Mouse (Mus musculus) heart, embryonic 14.5 days (tissue): ENCODE results near the gene Slc4a2. TPM values are rescaled to one million over a fixed set of nuclear protein-coding genes. Genes with fewer than 3 reads are reported as not detected.
A peak's percentile ranks its signal among the peaks of the same experiment; 100 is the strongest.

Experiments used
- ATAC-seq: fragments of 200-750 bp; cut with Nextera tagmentation; 2 replicates; pipeline ENCODE4 v1.8.0; 2017; ENCODE audit warnings: low read depth, moderate TSS enrichment; ENCODE audit not compliant: insufficient number of reproducible peaks, insufficient read depth, low FRiP score
- H3K27ac ChIP-seq, 2 experiments: fragments of 200-500 bp in 1 of 2; fragments of 300-500 bp in 1 of 2; sonication (generic) in 1 of 2; replicated peaks in 1 of 2; 2 replicates each; pipeline ENCODE4 v1.5.1; 2012 to 2014; ENCODE audit warnings: low read depth in 2 of 2, low read length in 2 of 2, control low read depth in 1 of 2, mild to moderate bottlenecking in 1 of 2, mixed read lengths in 1 of 2; ENCODE audit not compliant: control insufficient read depth in 1 of 2, insufficient read depth in 1 of 2
- H3K27me3 ChIP-seq: fragments of 300-500 bp; sonication (generic); 2 replicates; pipeline ENCODE4 v1.6.1; 2014; ENCODE audit warnings: mild to moderate bottlenecking, low read length, control low read depth; ENCODE audit not compliant: control insufficient read depth, insufficient read depth
- H3K36me3 ChIP-seq: fragments of 300-500 bp; sonication (generic); 2 replicates; pipeline ENCODE4 v1.6.1; 2014; ENCODE audit warnings: mild to moderate bottlenecking, control low read depth, low read length, mixed read lengths; ENCODE audit not compliant: control insufficient read depth, insufficient read depth
- H3K4me1 ChIP-seq, 2 experiments: fragments of 200-500 bp in 1 of 2; fragments of 300-500 bp in 1 of 2; sonication (generic) in 1 of 2; 2 replicates each; pipeline ENCODE4 v1.6.1; 2012 to 2014; ENCODE audit warnings: low read length in 2 of 2, control low read depth in 1 of 2, mixed read lengths in 1 of 2; ENCODE audit not compliant: control insufficient read depth in 2 of 2, insufficient read depth in 2 of 2
- H3K4me2 ChIP-seq: fragments of 300-500 bp; sonication (generic); 2 replicates; pipeline ENCODE4 v1.6.1; 2014; ENCODE audit warnings: mild to moderate bottlenecking, low read length
- H3K4me3 ChIP-seq, 2 experiments: fragments of 200-500 bp in 1 of 2; fragments of 300-500 bp in 1 of 2; sonication (generic) in 1 of 2; 2 replicates each; pipeline ENCODE4 v1.5.1; 2012 to 2014; ENCODE audit warnings: low read length in 2 of 2, mild to moderate bottlenecking in 2 of 2, control low read depth in 1 of 2, low read depth in 1 of 2, moderate library complexity in 1 of 2; ENCODE audit not compliant: control insufficient read depth in 1 of 2, insufficient read depth in 1 of 2
- H3K9ac ChIP-seq: fragments of 300-500 bp; sonication (generic); 2 replicates; pipeline ENCODE4 v1.6.1; 2014; ENCODE audit warnings: mild to moderate bottlenecking, low read length
- H3K9me3 ChIP-seq: fragments of 300-500 bp; sonication (generic); 2 replicates; pipeline ENCODE4 v1.6.1; 2016; ENCODE audit warnings: low read length, control low read depth; ENCODE audit not compliant: control insufficient read depth
- WGBS: fragments of 180-500 bp; shearing (Covaris S2); extraction: QIAGEN DNeasy Blood & Tissue Kit; methylation state at CpG from one replicate; pipeline ENCODE4 v1.1.7; 2014; 5-methylcytosine and 5-hydroxymethylcytosine counted together
- polyA plus RNA-seq: library from polyadenylated mRNA; unstranded; fragments of >200 nt; fragmentation: Nextera tagmentation; extraction: Ambion mirVana; gene quantifications from 2 replicates; pipeline ENCODE4 v1.2.1, GENCODE M21; 2014

The Slc4a2 gene
- polyA plus RNA-seq, 1 experiment from 2014 or later: 18.7 TPM

GRCm38 (mm10) chr5:24472884-24473619 is 49.4 kb downstream of the Slc4a2 start:
- H3K4me2 ChIP-seq: peak overlapping the region; percentile 93; the same call in 1 of the 2 replicates
- 32% methylated on average over 7 of the region's 7 CpGs for WGBS
- no peak overlapping the region for H3K4me3 ChIP-seq
- H3K27me3 ChIP-seq: no peaks in the 10 kb centered on the region
- peaks cover 17% of the 10 kb centered on the region for H3K36me3 ChIP-seq
- ATAC-seq: no peak
- no peak overlapping the region for H3K9ac ChIP-seq
- peaks cover 17 to 36% of the 10 kb centered on the region in 2 experiments for H3K4me1 ChIP-seq
- no peaks in the 10 kb centered on the region for H3K9me3 ChIP-seq
- H3K27ac ChIP-seq: no peak overlapping the region

DNA sequence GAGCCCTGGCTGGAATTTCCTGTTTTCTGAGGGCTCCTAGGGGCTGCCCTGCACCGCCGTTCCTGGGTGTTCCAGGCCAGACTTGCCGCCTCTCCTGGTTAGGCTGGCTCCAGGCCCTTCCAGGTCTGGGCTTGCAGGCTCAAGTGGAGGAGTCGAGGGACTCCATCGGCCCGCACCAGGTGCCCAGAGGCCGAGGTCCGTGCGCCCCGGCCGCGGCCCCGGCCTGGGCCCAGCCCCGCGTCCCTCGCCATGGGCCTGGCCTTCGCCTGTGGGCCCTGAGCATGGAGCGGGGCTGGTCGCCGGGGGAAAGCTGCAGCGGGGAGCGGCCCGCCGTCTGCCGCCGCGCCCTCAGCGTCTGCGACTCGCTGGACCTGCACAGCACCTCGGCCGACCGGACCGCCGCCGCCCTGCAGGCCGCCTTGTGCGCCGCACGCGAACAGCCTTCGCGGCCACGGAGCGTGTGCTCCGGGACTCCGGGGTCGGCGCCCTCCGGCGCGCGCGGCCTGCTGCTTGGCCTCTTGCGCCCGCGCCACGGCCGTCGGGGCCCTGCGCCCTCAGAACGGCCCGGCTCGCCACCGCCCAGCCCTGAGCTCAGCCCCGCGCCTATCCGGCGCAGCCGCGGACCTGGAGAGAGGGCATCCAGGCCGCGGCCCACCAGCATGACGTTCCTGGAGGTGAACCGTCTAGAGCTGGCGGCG is 50.5 kb downstream of the Slc4a2 start:
- Histone ChIP-seq H3K9ac (peak overlapping the region; percentile 69), H3K27ac (no peak overlapping the region), H3K36me3 (peaks cover 29% of the 10 kb centered on the region), H3K4me2 (peak overlapping the region; percentile 93), H3K27me3 (no peaks in the 10 kb centered on the region), H3K4me3 (peak overlapping the region; percentile 44 to 48), H3K4me1 (peaks cover 17 to 36% of the 10 kb centered on the region in 2 experiments), H3K9me3 (no peaks in the 10 kb centered on the region)
- 3% methylated on average over 76 of the region's 77 CpGs for WGBS
- no peak for ATAC-seq

DNA sequence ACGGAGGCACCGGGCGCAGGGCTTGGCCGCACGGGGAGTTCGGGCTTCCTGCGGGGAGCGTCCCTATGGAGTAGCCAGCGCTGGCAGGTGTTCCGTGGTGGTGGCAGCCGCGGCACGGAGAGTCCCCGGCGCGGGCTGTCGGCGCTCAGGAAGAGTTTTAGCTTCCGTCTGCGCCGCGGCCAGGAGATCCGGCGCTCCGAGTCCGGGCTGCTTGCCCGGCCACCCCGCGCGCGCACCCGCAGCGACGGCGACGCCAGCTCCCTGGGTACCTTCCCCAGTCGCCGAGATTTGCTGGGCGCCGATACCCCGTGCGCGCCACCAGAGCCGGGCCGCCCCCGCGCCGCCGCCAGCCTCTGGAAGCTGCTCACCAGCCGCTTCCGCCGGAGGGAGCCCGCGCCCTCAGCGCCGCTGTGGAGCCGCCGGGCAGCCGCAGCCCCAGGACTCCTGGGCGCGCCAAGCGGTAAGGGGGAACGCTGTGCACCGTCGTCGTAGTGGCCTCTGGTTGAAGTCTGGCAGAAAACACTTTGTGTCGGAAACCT is 51.2 kb downstream of the Slc4a2 start:
- Histone ChIP-seq H3K27me3 (no peaks in the 10 kb centered on the region), H3K9me3 (no peaks in the 10 kb centered on the region), H3K36me3 (peaks cover 35% of the 10 kb centered on the region), H3K4me2 (peak overlapping the region; percentile 93), H3K4me3 (peak overlapping the region; percentile 44 to 48), H3K4me1 (peaks cover 17 to 36% of the 10 kb centered on the region in 2 experiments), H3K27ac (no peak overlapping the region), H3K9ac (peak overlapping the region; percentile 69)
- 1% methylated on average over 50 of the region's 67 CpGs for WGBS
- no peak for ATAC-seq

GRCm38 (mm10) chr5:24475476-24476241 is 52.0 kb downstream of the Slc4a2 start:
- no peak overlapping the region for H3K27ac ChIP-seq
- WGBS: 56% methylated on average over 6 of the region's 6 CpGs
- H3K4me2 ChIP-seq: peak overlapping the region; percentile 93
- ATAC-seq: no peak
- peak overlapping the region; percentile 10 for H3K9ac ChIP-seq
- H3K27me3 ChIP-seq: no peaks in the 10 kb centered on the region
- H3K36me3 ChIP-seq: peaks cover 43% of the 10 kb centered on the region
- no peaks in the 10 kb centered on the region for H3K9me3 ChIP-seq
- H3K4me1 ChIP-seq: peaks cover 17 to 36% of the 10 kb centered on the region in 2 experiments
- peak overlapping the region in 1 of 2 experiments; percentile 44; a peak in 1 of 4 replicates for H3K4me3 ChIP-seq

DNA sequence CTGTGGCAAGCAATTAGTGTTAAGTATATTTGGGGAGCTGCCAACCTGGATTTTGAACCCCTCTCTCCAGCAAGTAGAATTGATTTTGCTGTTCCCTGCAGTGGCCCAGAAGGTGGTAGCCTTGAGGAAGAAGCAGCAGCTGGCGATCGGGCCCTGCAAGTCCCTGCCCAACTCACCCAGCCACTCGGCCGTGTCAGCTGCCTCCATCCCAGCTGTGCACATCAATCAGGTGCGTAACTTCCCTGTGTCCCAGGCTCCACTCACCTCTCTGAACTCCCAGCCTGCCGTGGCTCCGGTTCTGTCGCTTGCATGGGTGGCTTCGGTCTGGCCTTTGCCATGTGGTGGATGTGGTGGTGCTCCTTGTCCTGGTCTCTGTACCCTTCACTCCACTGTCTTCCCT is 54.3 kb downstream of the Slc4a2 start:
- peaks cover 17 to 31% of the 10 kb centered on the region in 2 experiments for H3K4me1 ChIP-seq
- H3K27ac ChIP-seq: no peak overlapping the region
- no peak overlapping the region for H3K9ac ChIP-seq
- no peaks in the 10 kb centered on the region for H3K9me3 ChIP-seq
- H3K4me2 ChIP-seq: no peak overlapping the region
- no peak for ATAC-seq
- peaks cover 62% of the 10 kb centered on the region for H3K36me3 ChIP-seq
- 91% methylated on average over 9 of the region's 9 CpGs for WGBS
- no peak overlapping the region for H3K4me3 ChIP-seq
- H3K27me3 ChIP-seq: no peaks in the 10 kb centered on the region

DNA sequence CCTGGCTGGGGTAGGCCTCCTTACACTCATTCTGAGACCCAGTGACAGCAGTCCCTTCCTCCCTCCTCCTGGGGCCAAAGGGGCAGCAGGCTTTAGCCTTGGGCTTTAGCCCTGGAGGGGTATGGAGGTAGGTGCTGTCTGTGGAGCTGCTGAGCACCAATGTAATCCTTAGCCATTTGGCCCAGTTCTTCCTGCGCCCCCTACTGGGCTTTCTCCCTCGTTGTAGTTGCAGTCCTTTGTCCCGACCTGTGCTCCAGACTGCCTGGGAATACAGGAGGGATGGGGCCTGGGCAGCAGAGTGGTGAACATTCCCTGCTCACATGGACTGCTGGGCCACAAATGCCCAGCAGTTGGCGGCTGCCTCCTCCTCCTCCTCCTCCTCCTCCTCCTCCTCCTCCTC is 58.0 kb downstream of the Slc4a2 start:
- Histone ChIP-seq H3K36me3 (peaks cover 82% of the 10 kb centered on the region), H3K27me3 (peaks cover 6% of the 10 kb centered on the region; the same call in 1 of the 2 replicates), H3K9ac (no peak overlapping the region), H3K4me1 (peaks cover 0 to 2% of the 10 kb centered on the region in 2 experiments; a peak in 2 of 4 replicates), H3K4me2 (no peak overlapping the region), H3K4me3 (no peak overlapping the region), H3K27ac (no peak overlapping the region), H3K9me3 (no peaks in the 10 kb centered on the region)
- no peak for ATAC-seq
- WGBS: 7% methylated on average over 4 of the region's 4 CpGs
